Mouse (Mus musculus): ENCODE data around the gene Hectd2.

DNA sequence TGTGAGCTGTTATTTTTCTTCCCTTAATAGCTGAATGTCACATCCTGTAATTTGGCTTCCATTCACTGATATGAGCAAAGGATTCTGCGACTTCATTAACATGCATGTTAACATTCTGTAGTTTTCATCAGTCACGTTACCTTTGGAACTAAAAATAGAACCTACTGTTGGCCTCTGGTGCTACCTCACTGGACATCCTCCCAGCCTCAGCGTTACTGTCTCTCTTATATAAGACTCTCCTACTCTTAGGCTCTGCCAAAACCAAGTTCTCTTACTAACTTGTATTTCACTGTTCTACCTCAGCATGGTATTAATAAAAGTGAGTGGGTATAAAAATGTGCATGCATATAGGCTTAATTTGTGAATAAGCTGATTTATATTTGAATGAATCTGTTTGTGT lies 26.4 kb downstream of the Hectd2 start:
- TF ChIP-seq POLR2A (IDR thresholded peaks at IDR 0.05; ENCODE audit: borderline replicate concordance, extremely low read depth, low read depth, low read length): no peak
- no peak for TF ChIP-seq CTCF (IDR thresholded peaks at IDR 0.05; ENCODE audit: insufficient read depth, low read length)

All from lung, adult 2 months (tissue).